Mouse (Mus musculus) stomach, embryonic 16.5 days (tissue): ENCODE measurements around the gene 1700024P04Rik. TPM values are rescaled to one million over a fixed set of nuclear protein-coding genes. Genes with fewer than 3 reads are reported as not detected.
"Not testable (repeated sequence)": the region's sequence is repeated elsewhere in the genome, so short reads cannot be mapped to it uniquely, and the experiment has no call there.

Experiments used
- ATAC-seq: fragments of 200-750 bp; cut with Nextera tagmentation; 2 replicates; pipeline ENCODE4 v1.8.0; 2017; ENCODE audit warnings: moderate number of reproducible peaks, moderate TSS enrichment; ENCODE audit not compliant: insufficient read depth, low FRiP score
- H3K27ac ChIP-seq: fragments of 300-500 bp; sonication (generic); 2 replicates; pipeline ENCODE4 v1.5.1; 2014; ENCODE audit warnings: low read length
- H3K27me3 ChIP-seq: fragments of 300-500 bp; sonication (generic); 2 replicates; pipeline ENCODE4 v1.6.1; 2014; ENCODE audit warnings: low read length, control low read depth, mixed read lengths; ENCODE audit not compliant: control insufficient read depth, insufficient read depth
- H3K36me3 ChIP-seq: fragments of 300-500 bp; sonication (generic); 2 replicates; pipeline ENCODE4 v1.6.1; 2014; ENCODE audit warnings: low read length; ENCODE audit not compliant: control insufficient read depth, insufficient read depth
- H3K4me1 ChIP-seq: fragments of 300-500 bp; sonication (generic); 2 replicates; pipeline ENCODE4 v1.6.1; 2014; ENCODE audit warnings: low read length, control low read depth, mixed read lengths; ENCODE audit not compliant: control insufficient read depth, insufficient read depth
- H3K4me2 ChIP-seq: fragments of 300-500 bp; sonication (generic); 2 replicates; pipeline ENCODE4 v1.6.1; 2014; ENCODE audit warnings: low read depth, low read length, mixed read lengths
- H3K4me3 ChIP-seq: fragments of 300-500 bp; sonication (generic); replicated peaks from 2 replicates; pipeline ENCODE4 v1.5.1; 2014; ENCODE audit warnings: mild to moderate bottlenecking, low read length
- H3K9ac ChIP-seq: fragments of 300-500 bp; sonication (generic); 2 replicates; pipeline ENCODE4 v1.6.1; 2014; ENCODE audit warnings: low read length
- H3K9me3 ChIP-seq: fragments of 300-500 bp; sonication (generic); replicated peaks from 2 replicates; pipeline ENCODE4 v1.6.1; 2016; ENCODE audit warnings: low read length, control low read depth; ENCODE audit not compliant: control insufficient read depth
- WGBS: fragments of 180-500 bp; shearing (Covaris S2); extraction: QIAGEN DNeasy Blood & Tissue Kit; methylation state at CpG from one replicate; pipeline ENCODE4 v1.1.7; 2014; 5-methylcytosine and 5-hydroxymethylcytosine counted together
- polyA plus RNA-seq: library from polyadenylated mRNA; unstranded; fragments of >200 nt; fragmentation: Nextera tagmentation; extraction: Ambion mirVana; gene quantifications from 2 replicates; pipeline ENCODE4 v1.2.1, GENCODE M21; 2015

Gene 1700024P04Rik
- polyA plus RNA-seq, 1 experiment from 2014 or later: not detected

- no peak overlapping the region for H3K4me2 ChIP-seq
- no peaks in the 10 kb centered on the region for H3K27me3 ChIP-seq
- H3K4me1 ChIP-seq: no peaks in the 10 kb centered on the region; the same call in 1 of the 2 replicates
- H3K27ac ChIP-seq: no peak overlapping the region
- H3K4me3 ChIP-seq: no peak overlapping the region
- H3K9me3 ChIP-seq: no peaks in the 10 kb centered on the region
- no peak overlapping the region for H3K9ac ChIP-seq
- WGBS: 62% methylated on average over 4 of the region's 4 CpGs
- ATAC-seq: no peak
- H3K36me3 ChIP-seq: no peaks in the 10 kb centered on the region
Measured at GRCm38 (mm10) chr13:99016696-99017095, 32.3 kb upstream of the 1700024P04Rik start.

- no peaks in the 10 kb centered on the region for H3K4me1 ChIP-seq
- no peak overlapping the region for H3K4me2 ChIP-seq
- no peak for ATAC-seq
- no peak overlapping the region for H3K9ac ChIP-seq
- no peak overlapping the region for H3K4me3 ChIP-seq
- H3K27ac ChIP-seq: no peak overlapping the region
- WGBS: 79% methylated on average over 5 of the region's 5 CpGs
- no peaks in the 10 kb centered on the region for H3K36me3 ChIP-seq
- H3K9me3 ChIP-seq: no peaks in the 10 kb centered on the region
- H3K27me3 ChIP-seq: no peaks in the 10 kb centered on the region
Measured at GRCm38 (mm10) chr13:99012891-99013290, 28.5 kb upstream of the 1700024P04Rik start.

- Histone ChIP-seq H3K4me1 (peaks cover 3% of the 10 kb centered on the region; the same call in 1 of the 2 replicates), H3K4me2 (no peak overlapping the region), H3K9me3 (peaks cover 4% of the 10 kb centered on the region), H3K27me3 (no peaks in the 10 kb centered on the region), H3K36me3 (no peaks in the 10 kb centered on the region), H3K4me3 (no peak overlapping the region), H3K9ac (no peak overlapping the region), H3K27ac (no peak overlapping the region)
- 84% methylated on average over 5 of the region's 5 CpGs for WGBS
- ATAC-seq: no peak
Measured at GRCm38 (mm10) chr13:99008013-99008412, 23.6 kb upstream of the 1700024P04Rik start.

- Histone ChIP-seq H3K4me1 (peaks cover 3% of the 10 kb centered on the region; the same call in 1 of the 2 replicates), H3K4me3 (no peak overlapping the region), H3K36me3 (no peaks in the 10 kb centered on the region), H3K27me3 (no peaks in the 10 kb centered on the region), H3K9ac (no peak overlapping the region), H3K4me2 (no peak overlapping the region), H3K27ac (no peak overlapping the region), H3K9me3 (peaks cover 4% of the 10 kb centered on the region)
- no peak for ATAC-seq
- WGBS: 85% methylated on average over 17 of the region's 17 CpGs
Measured at GRCm38 (mm10) chr13:99006389-99007099, 22.2 kb upstream of the 1700024P04Rik start.

- not testable (repeated sequence) for H3K27ac ChIP-seq, H3K4me2 ChIP-seq, H3K27me3 ChIP-seq, H3K36me3 ChIP-seq, H3K9ac ChIP-seq, H3K4me1 ChIP-seq, H3K4me3 ChIP-seq, ATAC-seq, H3K9me3 ChIP-seq
- 95% methylated on average over 2 of the region's 2 CpGs for WGBS
Measured at GRCm38 (mm10) chr13:99001652-99002051, 17.3 kb upstream of the 1700024P04Rik start.

- Histone ChIP-seq H3K9me3 (0 out of 2 replicates have a peak, but pooled peaks cover 3% of the 10 kb centered on the region), H3K9ac (no peak overlapping the region), H3K4me2 (no peak overlapping the region), H3K4me3 (no peak overlapping the region), H3K4me1 (no peaks in the 10 kb centered on the region), H3K27me3 (no peaks in the 10 kb centered on the region), H3K36me3 (no peaks in the 10 kb centered on the region), H3K27ac (no peak overlapping the region)
- no peak for ATAC-seq
- WGBS: 43% methylated on average over 5 of the region's 5 CpGs
Measured at GRCm38 (mm10) chr13:98997025-98997424, 12.7 kb upstream of the 1700024P04Rik start.

- H3K36me3 ChIP-seq: no peaks in the 10 kb centered on the region
- 77% methylated on average over 4 of the region's 4 CpGs for WGBS
- no peak overlapping the region for H3K27ac ChIP-seq
- H3K9me3 ChIP-seq: no peaks in the 10 kb centered on the region
- no peaks in the 10 kb centered on the region for H3K27me3 ChIP-seq
- no peak for ATAC-seq
- H3K4me3 ChIP-seq: no peak overlapping the region
- no peak overlapping the region for H3K4me2 ChIP-seq
- no peaks in the 10 kb centered on the region for H3K4me1 ChIP-seq
- H3K9ac ChIP-seq: no peak overlapping the region
Measured at GRCm38 (mm10) chr13:98977070-98977785, 7.1 kb downstream of the 1700024P04Rik start.

- WGBS: 67% methylated on average over 3 of the region's 3 CpGs
- not testable (repeated sequence) for H3K36me3 ChIP-seq, H3K9me3 ChIP-seq, H3K4me3 ChIP-seq, H3K9ac ChIP-seq, H3K27ac ChIP-seq, H3K4me2 ChIP-seq, H3K4me1 ChIP-seq, ATAC-seq, H3K27me3 ChIP-seq
Measured at GRCm38 (mm10) chr13:98976022-98976421, 8.3 kb downstream of the 1700024P04Rik start.

GRCm38 (mm10) chr13:98972090-98972489 lies 12.3 kb downstream of the 1700024P04Rik start:
- Histone ChIP-seq H3K27me3 (no peaks in the 10 kb centered on the region), H3K9me3 (no peaks in the 10 kb centered on the region), H3K36me3 (no peaks in the 10 kb centered on the region), H3K9ac (no peak overlapping the region), H3K4me3 (no peak overlapping the region), H3K4me2 (no peak overlapping the region), H3K27ac (no peak overlapping the region), H3K4me1 (0 out of 2 replicates have a peak, but pooled peaks cover 5% of the 10 kb centered on the region)
- no peak for ATAC-seq
- 81% methylated on average over 3 of the region's 3 CpGs for WGBS
